Mouse (Mus musculus) gastrocnemius, postnatal 10 days (tissue): ENCODE measurements at regions not wholly inside any gene's neighbourhood (a gene's known extent, or its start where the extent isn't known, plus 50 kb on each side); places are given as distances from the start of the nearest gene placed in this dataset.

Experiments
- DNase-seq: peaks from one replicate; pipeline ENCODE4 v3.0.0; 2021; ENCODE audit warnings: mixed read lengths

DNA sequence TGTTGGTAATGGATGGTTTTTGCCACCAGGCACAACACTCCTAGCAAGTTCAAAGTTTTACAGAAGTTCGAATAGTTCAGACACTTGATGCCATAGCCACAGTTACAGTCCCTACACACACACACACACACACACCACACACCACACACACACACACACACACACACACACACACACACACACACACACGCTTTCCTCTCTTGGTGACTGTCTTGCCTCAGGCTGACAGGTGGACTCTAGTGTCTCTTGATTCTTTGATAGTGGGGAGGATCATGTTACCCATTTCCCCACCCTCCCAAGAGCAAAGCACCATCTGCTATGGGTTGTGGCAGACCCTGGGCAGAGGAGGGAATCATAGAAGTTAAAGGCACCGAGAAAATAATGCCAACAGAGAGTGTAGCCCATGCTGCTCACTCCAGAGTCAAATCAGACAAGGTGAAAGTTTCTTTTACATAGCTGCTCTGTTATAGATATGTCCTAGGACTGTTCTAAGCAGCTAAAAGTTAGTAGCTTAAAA, 75.9 kb downstream of the Klhl25 start:
- no peak for DNase-seq

GRCm38 (mm10) chr7:75927537-75927936, 79.4 kb downstream of the Klhl25 start:
- DNase-seq: no peak

- no peak for DNase-seq
These were observed 95.7 kb downstream of the Klhl25 start for GRCm38 (mm10) chr7:75943844-75944243.

DNA sequence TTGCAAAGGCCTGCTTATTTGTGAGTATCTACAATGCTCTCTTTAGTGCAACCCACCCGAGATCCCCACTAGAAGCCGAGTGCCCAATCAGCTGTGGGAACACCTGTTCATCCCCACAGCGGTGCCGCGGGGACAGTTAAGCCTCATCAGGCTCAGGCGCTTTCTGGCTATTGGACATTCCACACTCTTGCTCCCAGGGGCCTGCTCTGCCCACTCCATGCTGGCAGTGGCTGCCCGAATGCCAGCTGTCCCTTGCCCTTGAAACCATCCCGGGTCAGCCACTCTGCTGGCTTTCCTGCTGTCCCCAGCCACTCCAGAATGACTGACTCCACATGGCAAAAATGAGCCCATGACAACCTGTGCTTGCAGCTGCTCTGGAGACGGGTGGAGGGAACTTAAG, 107.6 kb downstream of the Klhl25 start:
- peak; percentile 37 for DNase-seq

DNA sequence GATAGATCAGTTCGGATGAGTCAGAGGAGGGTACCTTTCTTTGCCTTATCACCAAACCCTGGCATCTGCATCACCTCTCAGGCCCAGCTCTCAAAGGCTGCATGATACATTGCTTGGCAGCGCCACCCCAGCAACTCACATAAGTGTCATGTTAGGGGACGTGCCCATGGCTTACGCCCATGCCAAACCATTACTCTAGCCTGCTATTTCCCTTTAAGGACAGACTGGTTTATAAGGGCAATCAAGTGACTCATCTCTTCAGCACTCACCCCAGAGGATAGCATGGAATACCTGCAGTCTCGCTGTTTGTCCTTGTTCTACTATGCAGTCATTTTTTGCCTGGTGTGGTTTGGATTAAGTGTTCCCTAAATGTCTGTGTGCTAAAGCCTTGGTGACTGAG, 109.3 kb downstream of the Klhl25 start:
- no peak for DNase-seq

GRCm38 (mm10) chr7:75959903-75960620, 112.0 kb downstream of the Klhl25 start:
- no peak for DNase-seq

DNA sequence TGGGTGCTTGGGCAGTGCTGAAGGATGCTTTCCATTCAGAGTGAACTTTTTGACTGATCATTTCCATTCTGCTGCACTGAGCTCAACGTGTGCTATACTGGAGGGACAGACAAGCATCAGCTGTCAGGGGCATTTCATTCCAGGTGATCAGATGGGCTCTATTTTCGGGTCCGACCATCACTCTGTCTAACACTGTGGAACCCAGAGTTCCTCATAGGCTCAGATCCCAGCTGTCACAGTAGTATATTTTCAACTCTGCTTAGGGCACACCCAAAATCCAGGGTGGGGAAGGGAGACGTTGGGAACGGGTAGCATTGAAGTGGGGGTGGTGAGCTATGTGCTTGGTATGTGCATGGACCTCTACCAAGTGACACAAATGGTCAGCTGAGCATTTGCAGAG, 120.1 kb downstream of the Klhl25 start:
- DNase-seq: no peak

GRCm38 (mm10) chr7:75970914-75971313, 122.8 kb downstream of the Klhl25 start:
- no peak for DNase-seq

DNA sequence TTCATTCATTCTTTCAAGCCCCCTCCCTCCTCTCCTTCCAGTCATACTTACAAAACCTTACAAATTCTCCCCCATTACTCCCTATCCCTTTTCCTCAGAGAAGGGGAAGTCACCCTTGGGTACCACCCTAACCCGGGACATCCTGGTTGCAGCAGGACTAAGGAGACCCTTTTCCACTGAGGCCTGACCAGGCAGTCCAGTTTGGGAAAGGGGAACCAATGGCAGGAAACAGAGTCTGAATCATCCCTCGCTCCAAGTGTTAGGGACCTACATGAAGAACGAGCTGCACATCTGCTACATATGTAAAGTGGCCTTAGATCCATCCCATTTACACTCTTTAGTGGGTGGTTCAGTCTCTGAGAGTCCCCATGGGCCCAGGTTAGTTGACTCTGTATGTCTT, 123.6 kb downstream of the Klhl25 start:
- no peak for DNase-seq

GRCm38 (mm10) chr7:75981560-75981959, 133.4 kb downstream of the Klhl25 start:
- DNase-seq: no peak

GRCm38 (mm10) chr7:75983029-75983808, 135.1 kb downstream of the Klhl25 start:
- no peak for DNase-seq

- no peak for DNase-seq
These were observed 135.7 kb downstream of the Klhl25 start for GRCm38 (mm10) chr7:75983809-75984171.

- DNase-seq: no peak
These were observed 150.7 kb downstream of the Klhl25 start for GRCm38 (mm10) chr7:75998853-75999252.

- DNase-seq: no peak
These were observed 151.3 kb downstream of the Klhl25 start for GRCm38 (mm10) chr7:75999324-75999907.

- DNase-seq: no peak
These were observed 152.9 kb downstream of the Klhl25 start for GRCm38 (mm10) chr7:76001012-76001411.

GRCm38 (mm10) chr7:76008226-76008625, 160.1 kb downstream of the Klhl25 start:
- no peak for DNase-seq

- DNase-seq: no peak
These were observed 181.9 kb upstream of the Agbl1 start for GRCm38 (mm10) chr7:76047743-76048142.

- no peak for DNase-seq
These were observed 180.3 kb upstream of the Agbl1 start for GRCm38 (mm10) chr7:76049342-76049741.

DNA sequence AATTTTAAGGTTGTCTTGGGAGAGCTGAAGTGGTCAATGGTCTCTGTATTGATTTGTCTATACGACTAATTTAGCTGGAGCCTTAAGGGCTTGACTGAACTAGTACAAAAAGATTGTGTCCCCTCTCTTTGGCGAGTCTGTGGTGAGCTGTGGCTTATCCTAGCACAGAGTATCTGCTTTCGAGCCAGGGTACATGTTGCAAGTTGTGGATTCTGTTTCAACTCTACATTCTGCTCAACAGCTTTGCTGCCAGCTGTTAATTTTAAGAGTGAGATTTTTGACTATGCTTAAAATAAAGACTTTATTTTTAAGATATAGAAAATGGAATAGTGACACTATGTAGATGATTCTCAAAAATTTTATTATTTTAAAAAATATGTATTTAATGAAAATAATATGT, 175.8 kb upstream of the Agbl1 start:
- no peak for DNase-seq

- no peak for DNase-seq
These were observed 130.5 kb upstream of the Agbl1 start for GRCm38 (mm10) chr7:76099149-76099548.

- no peak for DNase-seq
These were observed 108.3 kb upstream of the Agbl1 start for GRCm38 (mm10) chr7:76121242-76121844.

DNA sequence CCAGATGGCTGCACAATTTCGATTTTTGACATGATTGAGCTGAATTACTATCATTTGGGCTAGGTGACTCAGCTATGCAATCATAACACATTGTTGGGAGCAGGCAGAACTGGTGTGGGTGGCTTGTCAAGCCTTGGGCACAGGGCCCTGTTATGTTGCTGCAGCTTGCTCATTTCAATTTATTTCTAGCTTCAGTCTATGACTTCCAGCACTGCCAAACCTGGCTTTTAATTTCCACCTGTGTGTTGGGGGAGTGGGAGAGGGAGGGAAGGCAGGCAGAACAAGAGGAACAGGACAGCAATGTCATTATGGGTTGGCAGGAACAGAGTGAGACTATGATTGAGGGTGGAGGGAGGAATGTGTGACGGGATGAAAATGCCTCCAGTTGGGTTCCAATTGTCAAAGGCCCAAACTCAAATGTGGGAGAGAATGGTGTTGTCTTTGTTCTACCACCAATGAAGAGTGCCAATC, 102.0 kb upstream of the Agbl1 start:
- no peak for DNase-seq

- DNase-seq: no peak
These were observed 87.2 kb upstream of the Agbl1 start for GRCm38 (mm10) chr7:76142455-76142854.
